Mouse (Mus musculus) MEL (cell line): ENCODE data around the gene Clec3a. TPM values are rescaled to one million over a fixed set of nuclear protein-coding genes. Genes with fewer than 3 reads are reported as not detected.

Experiments used
- DNase-seq: peaks from one replicate; pipeline ENCODE4 v3.0.0; 2011; ENCODE audit warnings: low read depth, low spot score
- H3K27ac ChIP-seq: 2 replicates; pipeline ENCODE4 v1.5.1; 2012; ENCODE audit warnings: low read depth, mild to moderate bottlenecking, control low read depth, low read length, moderate library complexity; ENCODE audit not compliant: control insufficient read depth
- H3K27me3 ChIP-seq, 2 experiments: fragments of 150-350 bp in 1 of 2; sonication (generic) in 1 of 2; 2 replicates each; pipeline ENCODE4 v1.6.1; 2012; ENCODE audit warnings: low read length in 2 of 2, mild to moderate bottlenecking in 2 of 2, improper control_type of control experiment in 1 of 2, moderate library complexity in 1 of 2; ENCODE audit not compliant: insufficient read depth in 2 of 2, control insufficient read depth in 1 of 2
- H3K36me3 ChIP-seq, 2 experiments: 2 replicates each; pipeline ENCODE4 v1.6.1; 2012 to 2014; ENCODE audit warnings: low read length in 2 of 2, improper control_type of control experiment in 1 of 2, inconsistent platforms in 1 of 2, mild to moderate bottlenecking in 1 of 2; ENCODE audit not compliant: insufficient read depth in 2 of 2, control insufficient read depth in 1 of 2
- H3K4me1 ChIP-seq, 2 experiments: fragments of 150-350 bp in 1 of 2; sonication (generic) in 1 of 2; 2 replicates each; pipeline ENCODE4 v1.6.1; 2012; ENCODE audit warnings: low read length in 2 of 2, improper control_type of control experiment in 1 of 2, mild to moderate bottlenecking in 1 of 2; ENCODE audit not compliant: insufficient read depth in 2 of 2, control insufficient read depth in 1 of 2
- H3K4me3 ChIP-seq, 2 experiments: fragments of 150-350 bp in 1 of 2; sonication (generic) in 1 of 2; 2 replicates each; pipeline ENCODE4 v1.5.1; 2012; ENCODE audit warnings: low read depth in 2 of 2, low read length in 2 of 2, mild to moderate bottlenecking in 2 of 2, moderate library complexity in 2 of 2, control low read depth in 1 of 2, improper control_type of control experiment in 1 of 2; ENCODE audit not compliant: control insufficient read depth in 1 of 2, insufficient read depth in 1 of 2
- H3K79me2 ChIP-seq: 2 replicates; pipeline ENCODE4 v1.6.1; 2012; ENCODE audit warnings: mild to moderate bottlenecking, low read length, moderate library complexity; ENCODE audit not compliant: control insufficient read depth, poor library complexity, insufficient read depth
- H3K9ac ChIP-seq: 2 replicates; pipeline ENCODE4 v1.6.1; 2012; ENCODE audit warnings: low read depth, mild to moderate bottlenecking, control low read depth, low read length, moderate library complexity; ENCODE audit not compliant: control insufficient read depth, poor library complexity, severe bottlenecking
- H3K9me3 ChIP-seq: fragments of 150-350 bp; sonication (generic); replicated peaks from 2 replicates; pipeline ENCODE4 v1.6.1; 2012; ENCODE audit warnings: mild to moderate bottlenecking, low read length, improper control_type of control experiment, moderate library complexity; ENCODE audit not compliant: insufficient read depth
- CTCF ChIP-seq, 3 experiments: IDR thresholded peaks in 2 of 3; conservative IDR thresholded peaks in 1 of 3; 2 replicates each; pipeline ENCODE4 v1.5.1; 2011 to 2012; ENCODE audit warnings: low read length in 3 of 3, low read depth in 2 of 3, mild to moderate bottlenecking in 2 of 3, improper control_type of control experiment in 1 of 3, inconsistent platforms in 1 of 3, mixed read lengths in 1 of 3, moderate library complexity in 1 of 3; ENCODE audit not compliant: control insufficient read depth in 1 of 3, insufficient read depth in 1 of 3, poor library complexity in 1 of 3, severe bottlenecking in 1 of 3
- GABPA ChIP-seq: IDR thresholded peaks from 2 replicates; pipeline ENCODE4 v1.6.1; 2012; ENCODE audit warnings: low read depth, mild to moderate bottlenecking, inconsistent platforms, low read length, improper control_type of control experiment, moderate library complexity
- GATA1 ChIP-seq: IDR thresholded peaks from 2 replicates; pipeline ENCODE4 v1.6.1; 2011; ENCODE audit warnings: low read depth, low read length, improper control_type of control experiment
- MYC ChIP-seq: IDR thresholded peaks from 2 replicates; pipeline ENCODE4 v1.6.1; 2011; ENCODE audit warnings: low read depth, mild to moderate bottlenecking, low read length, improper control_type of control experiment, moderate library complexity
- POLR2AphosphoS2 ChIP-seq: IDR thresholded peaks from 2 replicates; pipeline ENCODE4 v1.6.1; 2011; ENCODE audit warnings: low read length, improper control_type of control experiment
- POLR2AphosphoS5 ChIP-seq: IDR thresholded peaks from 2 replicates; pipeline ENCODE4 v1.6.1; 2012; ENCODE audit warnings: low read depth, borderline replicate concordance, mild to moderate bottlenecking, inconsistent platforms, low read length, moderate library complexity, mixed read lengths
- RAD21 ChIP-seq: IDR thresholded peaks from 2 replicates; pipeline ENCODE4 v1.6.1; 2011; ENCODE audit warnings: mild to moderate bottlenecking, low read depth, low read length, improper control_type of control experiment
- RCOR1 ChIP-seq: IDR thresholded peaks from 2 replicates; pipeline ENCODE4 v1.6.1; 2012; ENCODE audit warnings: low read depth, mild to moderate bottlenecking, inconsistent platforms, low read length, improper control_type of control experiment
- TAL1 ChIP-seq: IDR thresholded peaks from 2 replicates; pipeline ENCODE4 v1.6.1; 2012; ENCODE audit warnings: mild to moderate bottlenecking, inconsistent platforms, low read length, moderate library complexity, mixed read lengths
- UBTF ChIP-seq: IDR thresholded peaks from 2 replicates; pipeline ENCODE4 v1.6.1; 2012; ENCODE audit warnings: low read depth, mild to moderate bottlenecking, inconsistent platforms, low read length, improper control_type of control experiment, moderate library complexity, borderline replicate concordance; ENCODE audit not compliant: insufficient read depth
- USF2 ChIP-seq, 2 experiments: IDR thresholded peaks; 2 replicates each; pipeline ENCODE4 v1.6.1; 2011 to 2012; ENCODE audit warnings: improper control_type of control experiment in 2 of 2, low read length in 2 of 2, borderline replicate concordance in 1 of 2, inconsistent platforms in 1 of 2, low read depth in 1 of 2, mild to moderate bottlenecking in 1 of 2; ENCODE audit not compliant: insufficient read depth in 1 of 2
- ZMIZ1 ChIP-seq: IDR thresholded peaks from 2 replicates; pipeline ENCODE4 v1.6.1; 2012; ENCODE audit warnings: low read depth, mild to moderate bottlenecking, inconsistent platforms, low read length, improper control_type of control experiment, moderate library complexity
- ZNF384 ChIP-seq: IDR thresholded peaks from 2 replicates; pipeline ENCODE4 v1.6.1; 2012; ENCODE audit warnings: low read depth, mild to moderate bottlenecking, inconsistent platforms, low read length, improper control_type of control experiment
- polyA plus RNA-seq, 2 experiments: library from polyadenylated mRNA; stranded (reverse) in 1 of 2; unstranded in 1 of 2; fragments of >175 nt in 1 of 2; fragments of >200 nt in 1 of 2; gene quantifications; 2 replicates each; pipeline versions ENCODE4 v1.2.1 to v1.2.4; 2012; ENCODE audit warnings: low replicate concordance in 2 of 2, low read depth in 1 of 2; ENCODE audit not compliant: insufficient read length in 2 of 2, insufficient read depth in 1 of 2, missing spikeins in 1 of 2
- total RNA-seq: library from RNA; depleted of rRNA; stranded (reverse); fragments of 300-350 nt; gene quantifications from 2 replicates; pipeline ENCODE4 v1.2.3, GENCODE M21; 2012; rRNA removed

Gene Clec3a
- total RNA-seq (not detected in 2 replicates), polyA plus RNA-seq (not detected)

DNA sequence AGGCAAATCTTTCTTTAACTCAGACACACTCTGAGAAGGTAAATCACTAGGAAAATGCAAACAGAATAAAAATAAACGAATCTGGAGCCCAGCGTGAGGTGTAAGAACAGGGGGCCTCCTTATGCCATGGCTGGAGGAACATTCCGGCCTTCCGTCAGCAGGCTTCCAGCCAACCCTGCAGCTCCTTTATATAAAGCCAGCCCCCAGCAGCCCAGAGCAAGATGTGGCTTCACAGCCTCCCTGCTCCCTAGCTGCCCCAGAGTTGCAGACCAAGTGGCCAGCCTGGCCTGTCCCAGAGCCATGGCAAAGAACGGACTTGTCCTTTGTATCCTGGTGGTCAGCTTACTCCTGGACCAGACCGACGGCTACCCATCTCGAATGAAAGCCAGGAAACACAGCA is at the start of gene Clec3a:
TSS of gene Clec3a (plus strand) at position 301 of the 400 bp plus-strand sequence.
- Histone ChIP-seq H3K27me3 (no peaks in the 10 kb centered on the region), H3K9ac (no peak within 1 kb of the TSS), H3K4me3 (no peak within 1 kb of the TSS), H3K79me2 (no peaks in the 10 kb centered on the region), H3K4me1 (no peaks in the 10 kb centered on the region), H3K27ac (no peak within 1 kb of the TSS), H3K36me3 (no peaks in the 10 kb centered on the region), H3K9me3 (no peaks in the 10 kb centered on the region)
- TF ChIP-seq ZNF384 (no peak), GATA1 (no peak), POLR2AphosphoS2 (no peak), TAL1 (no peak), RCOR1 (no peak), POLR2AphosphoS5 (no peak)
- no peak for DNase-seq

- no peak overlapping the region for H3K4me3 ChIP-seq
- no peaks in the 10 kb centered on the region for H3K36me3 ChIP-seq
- peak; percentile 18 for DNase-seq
- no peaks in the 10 kb centered on the region for H3K27me3 ChIP-seq
- H3K27ac ChIP-seq, result no peak overlapping the region
- no peak overlapping the region for H3K9ac ChIP-seq
- H3K4me1 ChIP-seq, result no peaks in the 10 kb centered on the region
- TF ChIP-seq UBTF (no peak), USF2 (IDR thresholded peaks at IDR 0.05; ENCODE audit: borderline replicate concordance in 1 of 2, insufficient read depth in 1 of 2, low read depth in 1 of 2, low read length in 2 of 2) (no peak), GABPA (no peak), ZMIZ1 (no peak), CTCF (IDR thresholded peaks at IDR 0.05 in 2 of 3, conservative IDR thresholded peaks at IDR 0.05 in 1 of 3; ENCODE audit: control insufficient read depth in 1 of 3, insufficient read depth in 1 of 3, low read depth in 2 of 3, low read length in 3 of 3, poor library complexity in 1 of 3, severe bottlenecking in 1 of 3) (peak; percentile 45 to 61 (median 51); a peak in 5 of 6 replicates), MYC (no peak), RAD21 (peak; percentile 25)
- H3K79me2 ChIP-seq, result no peaks in the 10 kb centered on the region
- no peaks in the 10 kb centered on the region for H3K9me3 ChIP-seq
These were observed 48.6 kb upstream of the Clec3a start for GRCm38 (mm10) chr8:114369038-114369976.
